Mouse (Mus musculus): ENCODE results near the gene Atrip. TPM values are rescaled to one million over a fixed set of nuclear protein-coding genes. Genes with fewer than 3 reads are reported as not detected.

Atrip gene
- total RNA-seq, 1 experiment from 2014 or later, result 14.6 TPM

- no peak for DNase-seq
Measured at GRCm38 (mm10) chr9:109058006-109058765, 15.7 kb downstream of the Atrip start.

GRCm38 (mm10) chr9:109057543-109057942, 16.4 kb downstream of the Atrip start:
- DNase-seq, result no peak

GRCm38 (mm10) chr9:109056916-109057315, 17.0 kb downstream of the Atrip start:
- DNase-seq, result no peak

DNA sequence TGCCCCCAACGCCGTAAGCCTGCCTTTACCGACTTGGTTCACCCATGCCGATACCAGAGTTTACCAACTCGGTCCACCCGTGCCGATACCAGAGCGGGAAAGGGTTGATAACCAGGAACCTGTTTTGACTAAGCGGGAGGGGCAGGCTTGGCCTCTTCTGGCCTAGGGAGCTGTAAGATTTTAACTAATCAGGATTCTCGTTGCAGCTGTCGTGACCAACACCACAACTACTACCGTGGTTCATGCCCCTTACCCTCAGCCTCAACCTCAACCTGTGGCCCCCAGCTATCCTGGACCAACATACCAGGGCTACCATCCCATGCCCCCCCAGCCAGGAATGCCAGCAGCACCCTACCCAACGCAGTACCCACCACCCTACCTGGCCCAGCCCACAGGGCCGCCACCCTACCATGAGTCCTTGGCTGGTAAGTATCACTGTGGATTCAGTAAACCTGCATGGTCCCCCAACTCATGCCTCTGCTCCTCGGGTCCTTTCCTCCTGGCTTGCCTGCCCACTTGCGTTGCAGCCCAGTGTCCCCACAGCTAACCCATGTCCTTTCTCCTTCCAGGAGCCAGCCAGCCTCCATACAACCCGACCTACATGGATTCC, 17.7 kb downstream of the Atrip start:
- no peak for DNase-seq

- no peak for DNase-seq
Measured at GRCm38 (mm10) chr9:109055271-109056030, 18.5 kb downstream of the Atrip start.

DNA sequence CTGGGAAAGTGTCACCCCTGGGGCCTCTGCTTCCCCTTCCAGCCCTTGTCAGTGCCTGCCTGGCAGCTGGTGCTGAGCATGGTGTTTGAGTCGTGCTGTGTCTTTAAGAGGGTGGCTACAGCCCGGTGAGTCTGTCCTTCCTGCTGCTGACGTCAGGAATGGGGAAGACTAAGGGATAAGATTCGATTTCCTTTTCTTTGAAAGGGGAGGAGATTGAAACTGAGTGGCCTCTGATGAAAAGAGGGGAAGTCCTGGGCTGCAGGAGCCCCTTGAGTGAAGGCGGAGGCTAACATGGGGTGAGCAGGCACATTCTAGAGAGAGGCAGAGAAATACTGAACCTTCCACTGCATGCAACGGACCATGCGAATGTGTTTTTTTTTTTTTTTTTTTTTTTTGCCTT, 19.2 kb downstream of the Atrip start:
- peak; percentile 85 for DNase-seq

- DNase-seq, result no peak
Measured at GRCm38 (mm10) chr9:109053851-109054250, 20.1 kb downstream of the Atrip start.

- DNase-seq, result no peak
Measured at GRCm38 (mm10) chr9:109053366-109053765, 20.6 kb downstream of the Atrip start.

DNA sequence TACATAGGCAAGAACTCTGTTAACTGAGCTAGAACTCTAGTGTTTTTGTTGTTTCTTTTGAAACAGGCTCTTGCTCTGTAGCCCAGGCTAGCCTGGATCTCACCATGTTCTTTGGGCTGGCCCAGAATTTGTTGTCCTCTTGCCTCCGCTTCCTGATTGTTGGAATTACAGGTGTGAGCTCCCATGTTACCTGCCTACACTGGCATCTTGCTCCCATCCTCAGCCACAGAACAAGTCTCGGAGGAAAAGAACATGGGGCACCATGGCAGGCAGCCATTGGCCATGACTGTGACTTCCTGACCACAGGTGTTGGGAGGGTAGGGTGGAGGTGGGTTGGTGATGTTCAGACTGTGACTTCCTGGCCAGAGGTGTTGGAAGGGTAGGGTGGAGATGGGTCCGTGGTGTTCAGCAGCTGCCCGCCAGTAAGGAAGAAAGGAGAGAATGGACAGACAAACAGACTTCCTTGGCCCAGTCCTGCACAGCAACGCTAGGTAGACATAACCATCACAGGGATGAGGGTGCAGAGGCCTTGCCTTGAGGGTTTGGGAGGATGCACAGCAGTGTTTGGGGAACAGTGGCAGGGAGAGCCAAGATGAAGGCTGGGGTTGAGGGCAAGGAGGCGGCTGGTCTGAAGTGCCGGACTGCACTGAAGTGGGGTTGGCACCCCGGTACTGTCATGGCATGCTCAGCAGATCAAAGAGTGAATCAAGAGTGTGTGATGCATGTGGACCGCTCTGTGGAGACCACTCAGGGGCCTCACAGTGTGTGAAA, 21.2 kb downstream of the Atrip start:
- DNase-seq, result no peak

- DNase-seq, result no peak
Measured at GRCm38 (mm10) chr9:109051651-109052489, 22.1 kb downstream of the Atrip start.

DNA sequence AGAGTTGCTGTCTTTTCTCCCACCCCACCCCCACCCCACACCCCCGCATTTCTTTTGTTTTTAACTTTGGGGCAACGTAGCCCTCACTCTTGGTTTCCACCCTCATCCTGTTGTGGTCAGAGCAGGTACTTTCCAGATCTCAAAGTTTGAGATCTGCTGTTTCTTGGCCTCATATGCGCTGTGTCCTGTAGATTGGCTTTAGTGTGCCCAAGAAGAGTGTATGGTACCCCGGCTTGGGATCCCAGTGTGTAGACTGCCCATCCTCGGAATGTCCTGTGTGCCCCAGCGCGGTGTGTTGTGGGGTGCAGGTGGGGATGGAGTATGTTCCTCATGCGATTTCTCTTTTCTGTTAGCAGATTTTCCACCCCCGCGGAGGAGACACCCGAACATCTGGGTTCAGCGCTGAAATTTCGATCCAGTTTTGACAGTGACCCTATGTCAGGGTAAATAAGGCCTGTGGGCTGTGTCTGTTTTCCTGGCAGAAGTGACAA, 22.9 kb downstream of the Atrip start:
- DNase-seq, result no peak

GRCm38 (mm10) chr9:109050674-109050997, 23.3 kb downstream of the Atrip start:
- no peak for DNase-seq

GRCm38 (mm10) chr9:109049996-109050673, 23.8 kb downstream of the Atrip start:
- DNase-seq, result no peak

GRCm38 (mm10) chr9:109049316-109049715, 24.6 kb downstream of the Atrip start:
- no peak for DNase-seq

DNA sequence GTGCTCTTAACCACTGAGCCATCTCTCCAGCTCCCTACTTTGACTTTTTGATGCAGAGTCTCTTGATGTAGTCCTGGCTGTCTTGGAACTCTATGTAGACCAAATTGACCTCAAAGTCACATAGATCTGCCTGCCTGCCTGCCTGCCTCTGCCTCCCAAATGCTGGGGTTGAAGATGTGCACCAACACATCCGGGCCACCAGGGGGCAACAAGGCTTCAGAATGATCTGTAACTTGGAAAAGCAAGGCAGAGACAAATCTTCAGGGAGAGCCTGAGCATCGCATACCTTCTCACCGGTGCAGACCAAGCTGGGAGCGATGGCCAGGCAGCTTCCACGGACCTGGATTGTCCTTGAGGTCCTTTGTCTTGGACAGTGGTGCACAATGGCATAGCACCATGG, 27.6 kb downstream of the Atrip start:
- peak; percentile 86 for DNase-seq

GRCm38 (mm10) chr9:109041351-109041750, 32.6 kb downstream of the Atrip start:
- DNase-seq, result no peak

- DNase-seq, result no peak
Measured at GRCm38 (mm10) chr9:109040906-109041305, 33.0 kb downstream of the Atrip start.

DNA sequence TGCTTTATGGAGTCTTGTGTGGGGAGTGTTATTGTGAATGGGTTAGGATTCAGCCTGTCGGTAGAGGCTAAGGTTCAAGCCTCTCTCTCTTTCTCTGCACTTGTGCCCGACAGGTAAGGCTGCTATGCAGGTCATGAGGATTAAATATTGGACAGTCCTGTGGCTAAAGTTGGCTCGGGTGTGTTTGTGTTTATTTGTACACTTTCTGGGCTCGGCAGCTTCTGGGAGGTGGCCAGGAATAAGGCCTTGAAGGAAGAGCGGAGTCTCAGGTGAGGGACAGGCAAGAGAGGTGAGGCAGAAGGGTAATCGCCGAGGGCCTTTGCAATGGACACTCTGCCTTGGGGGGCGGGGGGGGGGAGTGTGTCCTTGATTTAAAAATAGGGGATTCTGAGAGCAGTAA, 33.7 kb downstream of the Atrip start:
- DNase-seq, result no peak

GRCm38 (mm10) chr9:109039681-109040080, 34.2 kb downstream of the Atrip start:
- no peak for DNase-seq

DNA sequence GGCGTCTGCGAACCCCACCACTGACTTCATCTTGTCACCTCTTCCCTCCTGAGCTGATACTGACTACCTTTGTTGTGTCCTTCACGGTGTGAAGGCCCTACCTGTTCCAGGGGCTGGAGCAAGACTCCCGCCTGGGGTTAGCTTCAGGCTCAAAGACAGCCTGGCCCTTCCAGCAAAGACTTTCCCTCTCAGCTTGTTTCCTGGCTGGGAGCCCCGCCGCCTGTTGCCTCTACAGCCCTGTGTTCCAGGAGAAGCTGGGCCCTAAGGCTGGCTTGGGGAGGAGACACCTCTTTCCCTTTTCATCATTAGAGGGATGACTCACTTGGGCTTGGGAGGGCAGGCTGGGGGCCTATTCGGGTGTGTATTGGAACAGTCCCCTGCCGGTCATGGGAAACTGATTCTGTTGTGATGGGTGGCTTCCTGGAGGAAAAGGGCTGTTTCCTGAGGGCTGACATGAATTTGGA, 35.0 kb downstream of the Atrip start:
- peak; percentile 74 for DNase-seq
